Mouse (Mus musculus) R1 (cell line): Measurements from ENCODE around the gene Nat8f3.
"Not testable (repeated sequence)": the region's sequence is repeated elsewhere in the genome, so short reads cannot be mapped to it uniquely, and the experiment has no call there.

ENCODE experiments used
- DNase-seq: peaks from one replicate; pipeline ENCODE4 v3.0.0-alpha.2; 2018; ENCODE audit warnings: low read depth, low spot score

Gene Nat8f3

GRCm38 (mm10) chr6:85765532-85765931, at the start of gene Nat8f3:
Nat8f3 (minus strand) TSS chr6:85765754.
- DNase-seq = peak; percentile 16

DNA sequence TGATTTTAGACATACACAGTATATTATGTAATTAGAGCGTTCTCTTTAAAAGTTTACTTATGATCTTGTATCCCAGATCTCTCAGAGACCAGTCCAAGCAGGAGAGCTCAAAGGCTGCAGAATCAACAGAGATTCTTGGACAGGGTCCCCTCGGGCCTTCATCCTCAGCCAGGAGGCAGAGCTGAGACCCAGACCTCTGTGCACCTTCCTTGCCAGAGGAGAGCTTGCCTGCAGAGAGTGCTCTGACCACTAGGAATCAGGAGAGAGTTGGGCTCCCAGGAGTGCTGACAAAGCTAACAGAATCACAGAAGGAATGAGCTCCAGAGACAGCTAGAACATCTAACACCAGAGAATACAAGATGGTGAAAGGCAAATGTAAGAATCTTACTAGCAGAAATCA, 47.8 kb upstream of the Nat8f3 start:
- DNase-seq = peak; percentile 0

DNA sequence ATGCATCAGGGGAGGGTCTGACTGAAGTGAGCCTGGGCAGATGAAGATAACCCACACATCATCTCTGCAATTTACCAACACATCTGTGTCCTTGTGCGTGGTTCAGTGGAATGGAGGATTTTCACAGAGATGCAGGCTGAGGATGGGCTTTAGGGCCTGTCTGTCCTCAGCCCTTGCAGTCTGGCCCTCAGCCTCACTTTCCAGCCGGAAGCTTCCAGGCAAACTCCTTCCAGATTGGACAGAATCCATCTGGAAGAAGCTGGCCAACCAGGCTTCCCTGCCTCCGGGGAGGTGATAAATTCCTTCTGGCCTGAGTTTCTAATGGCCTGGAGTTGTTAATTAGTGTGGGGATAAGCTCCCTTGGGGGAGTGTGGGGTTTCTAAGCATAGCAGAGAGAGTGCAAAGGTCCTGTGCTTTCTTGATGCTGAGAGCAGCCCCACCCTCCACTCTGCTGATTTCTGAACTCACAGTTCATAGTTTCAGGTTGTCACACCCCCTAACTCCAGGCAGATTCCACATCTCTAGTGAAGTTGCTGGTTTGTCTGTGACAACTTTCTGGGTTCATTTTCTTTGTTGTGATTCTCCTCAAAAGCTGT, 45.5 kb upstream of the Nat8f3 start:
- DNase-seq = not testable (repeated sequence)

GRCm38 (mm10) chr6:85810514-85810913, 45.0 kb upstream of the Nat8f3 start:
- not testable (repeated sequence) for DNase-seq

GRCm38 (mm10) chr6:85809784-85810183, 44.2 kb upstream of the Nat8f3 start:
- not testable (repeated sequence) for DNase-seq

DNA sequence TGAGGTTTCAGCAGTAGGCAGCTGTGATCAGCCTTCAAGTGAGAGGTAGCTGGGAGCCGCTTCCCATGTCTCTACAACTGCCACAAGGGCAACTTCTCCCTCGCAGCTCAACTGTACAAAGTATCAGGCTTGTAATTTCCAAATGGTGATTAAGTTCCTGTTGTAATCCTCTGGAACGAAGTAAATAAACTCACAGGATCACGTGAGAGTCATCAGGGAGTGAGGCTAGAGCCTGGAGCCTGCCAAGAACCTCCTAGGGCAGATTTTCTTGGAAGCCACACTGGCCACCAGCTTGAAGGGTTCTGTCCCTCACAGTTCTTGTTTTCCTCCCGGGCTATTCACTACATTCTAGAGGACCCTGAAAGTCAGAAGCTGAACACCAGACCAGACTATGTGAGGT, 37.6 kb upstream of the Nat8f3 start:
- not testable (repeated sequence) for DNase-seq

GRCm38 (mm10) chr6:85763127-85764070, 2.2 kb downstream of the Nat8f3 start:
- not testable (repeated sequence) for DNase-seq

DNA sequence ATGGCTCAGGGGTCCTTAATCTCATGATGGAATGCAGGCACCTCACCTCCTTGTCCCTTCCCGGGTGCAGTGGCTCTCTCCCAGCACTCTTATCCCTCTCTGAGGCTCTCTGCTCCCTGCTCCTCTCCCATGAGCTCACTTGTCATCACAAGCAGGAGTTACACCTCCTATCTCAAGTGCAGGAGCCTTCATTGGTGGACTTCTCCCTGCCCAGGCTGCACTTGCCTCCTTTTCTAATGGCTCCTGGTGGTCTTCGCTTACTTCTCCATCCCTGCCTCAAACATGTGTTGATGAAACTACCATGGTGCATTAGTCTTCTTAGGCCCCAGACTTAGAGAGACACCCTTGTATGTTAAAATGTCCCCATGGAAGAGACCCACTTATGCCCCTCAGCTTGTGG, 2.9 kb downstream of the Nat8f3 start:
- DNase-seq = not testable (repeated sequence)

DNA sequence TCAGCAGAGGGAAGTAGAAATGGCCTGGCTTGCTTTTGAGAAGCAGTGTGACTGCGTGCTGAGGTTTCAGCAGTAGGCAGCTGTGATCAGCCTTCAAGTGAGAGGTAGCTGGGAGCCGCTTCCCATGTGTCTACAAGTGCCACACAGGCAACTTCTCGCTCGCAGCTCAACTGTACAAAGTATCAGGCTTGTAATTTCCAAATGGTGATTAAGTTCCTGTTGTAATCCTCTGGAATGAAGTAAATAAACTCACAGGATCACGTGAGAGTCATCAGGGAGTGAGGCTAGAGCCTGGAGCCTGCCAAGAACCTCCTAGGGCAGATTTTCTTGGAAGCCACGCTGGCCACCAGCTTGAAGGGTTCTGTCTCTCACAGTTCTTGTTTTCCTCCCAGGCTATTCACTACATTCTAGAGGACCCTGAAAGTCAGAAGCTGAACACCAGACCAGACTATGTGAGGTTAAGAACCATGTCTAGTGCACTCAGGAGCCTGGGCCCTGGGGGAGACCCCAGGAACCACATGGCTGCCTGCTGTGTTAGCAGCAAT, 9.8 kb downstream of the Nat8f3 start:
- DNase-seq = not testable (repeated sequence)

DNA sequence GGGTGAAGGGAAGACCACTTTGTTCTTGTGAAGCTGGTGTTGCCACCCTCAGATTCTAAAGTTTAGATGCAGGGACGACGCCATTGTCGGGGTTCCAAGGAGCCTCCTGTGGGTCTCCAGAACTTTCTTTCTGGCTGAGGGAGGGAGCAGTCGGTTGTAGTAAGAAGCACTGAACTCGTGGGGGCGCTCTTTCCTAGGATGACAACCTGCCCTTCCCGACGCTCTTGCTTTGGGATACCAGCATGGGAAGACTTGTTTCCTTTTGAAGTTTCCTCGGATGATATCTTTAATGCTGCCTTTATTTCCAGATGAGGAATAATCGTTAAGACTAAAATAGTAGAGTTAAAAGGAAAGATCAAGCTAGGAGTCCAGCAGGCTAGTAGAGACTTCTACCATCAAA, 52.4 kb downstream of the Nat8f3 start, which contains the start of gene Nat8f7:
Gene Nat8f7 (minus strand): TSS at position 101 of the 400 bp plus-strand sequence.
- not testable (repeated sequence) for DNase-seq

- DNase-seq = not testable (repeated sequence)
Observed at GRCm38 (mm10) chr6:85709607-85710006, 55.9 kb downstream of the Nat8f3 start.

DNA sequence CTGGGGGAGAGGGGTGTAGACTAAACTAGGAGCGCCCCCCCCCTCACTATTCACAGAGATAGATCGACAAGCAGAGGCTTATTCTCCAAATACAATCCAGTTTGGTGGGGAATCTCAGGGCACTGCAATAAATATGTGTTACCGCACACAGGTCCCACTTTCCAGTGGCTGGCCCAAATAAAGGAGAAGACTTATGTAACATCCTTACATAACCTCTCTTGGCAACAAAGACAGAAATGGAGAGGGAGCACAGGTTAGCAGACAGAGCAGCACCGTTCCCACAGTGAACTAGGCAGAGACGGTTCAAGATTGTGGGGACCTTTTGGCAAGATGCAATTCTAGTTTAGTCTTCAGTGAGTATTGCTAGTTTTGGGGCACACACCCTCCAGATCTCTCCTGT, 56.3 kb downstream of the Nat8f3 start:
- not testable (repeated sequence) for DNase-seq

- not testable (repeated sequence) for DNase-seq
Observed at GRCm38 (mm10) chr6:85701943-85702342, 63.6 kb downstream of the Nat8f3 start.
